Mouse (Mus musculus) heart, embryonic 16.5 days (tissue): ENCODE results near the gene Igflr1. TPM values are rescaled to one million over a fixed set of nuclear protein-coding genes. Genes with fewer than 3 reads are reported as not detected.

ENCODE experiments used
- ATAC-seq: fragments of 200-750 bp; cut with Nextera tagmentation; replicated peaks from 2 replicates; pipeline ENCODE4 v1.8.0; 2017; ENCODE audit warnings: moderate number of reproducible peaks; ENCODE audit not compliant: insufficient read depth, low FRiP score; ENCODE audit errors: extremely low read depth
- H3K27ac ChIP-seq: fragments of 300-500 bp; sonication (generic); 2 replicates; pipeline ENCODE4 v1.5.1; 2014; ENCODE audit warnings: mild to moderate bottlenecking, low read length, control low read depth, moderate library complexity
- H3K27me3 ChIP-seq: fragments of 300-500 bp; sonication (generic); 2 replicates; pipeline ENCODE4 v1.6.1; 2014; ENCODE audit warnings: low read length, mixed read lengths; ENCODE audit not compliant: control insufficient read depth, insufficient read depth
- H3K36me3 ChIP-seq: fragments of 300-500 bp; sonication (generic); 2 replicates; pipeline ENCODE4 v1.6.1; 2014; ENCODE audit not compliant: control insufficient read depth, insufficient read depth
- H3K4me1 ChIP-seq: fragments of 300-500 bp; sonication (generic); 2 replicates; pipeline ENCODE4 v1.6.1; 2014; ENCODE audit warnings: low read length, mixed read lengths; ENCODE audit not compliant: control insufficient read depth, insufficient read depth
- H3K4me2 ChIP-seq: fragments of 300-500 bp; sonication (generic); 2 replicates; pipeline ENCODE4 v1.6.1; 2014; ENCODE audit warnings: low read depth, mild to moderate bottlenecking, control low read depth, low read length
- H3K4me3 ChIP-seq: fragments of 300-500 bp; sonication (generic); 2 replicates; pipeline ENCODE4 v1.5.1; 2014; ENCODE audit warnings: mild to moderate bottlenecking, control low read depth, low read length
- H3K9ac ChIP-seq: fragments of 300-500 bp; sonication (generic); 2 replicates; pipeline ENCODE4 v1.6.1; 2014; ENCODE audit warnings: low read length, control low read depth
- H3K9me3 ChIP-seq: fragments of 300-500 bp; sonication (generic); replicated peaks from 2 replicates; pipeline ENCODE4 v1.6.1; 2016; ENCODE audit warnings: low read length; ENCODE audit not compliant: control insufficient read depth
- WGBS: fragments of 180-500 bp; shearing (Covaris S2); extraction: QIAGEN DNeasy Blood & Tissue Kit; methylation state at CpG from one replicate; pipeline ENCODE4 v1.1.7; 2014; 5-methylcytosine and 5-hydroxymethylcytosine counted together
- polyA plus RNA-seq: library from polyadenylated mRNA; unstranded; fragments of >200 nt; fragmentation: Nextera tagmentation; extraction: Ambion mirVana; gene quantifications from 2 replicates; pipeline ENCODE4 v1.2.1, GENCODE M21; 2015

Gene Igflr1
- polyA plus RNA-seq, 1 experiment from 2014 or later: 3.9 TPM

GRCm38 (mm10) chr7:30551445-30552101 lies 13.7 kb upstream of the Igflr1 start:
- no peaks in the 10 kb centered on the region for H3K9me3 ChIP-seq
- peak overlapping the region; percentile 99 for H3K4me2 ChIP-seq
- ATAC-seq: peak; percentile 61
- H3K4me1 ChIP-seq: peaks cover 16% of the 10 kb centered on the region
- H3K27ac ChIP-seq: peak overlapping the region; percentile 100
- peaks cover 31% of the 10 kb centered on the region for H3K36me3 ChIP-seq
- H3K27me3 ChIP-seq: no peaks in the 10 kb centered on the region
- peak overlapping the region; percentile 74 for H3K9ac ChIP-seq
- H3K4me3 ChIP-seq: peak overlapping the region; percentile 68
- WGBS: 3% methylated on average over 10 of the region's 10 CpGs

GRCm38 (mm10) chr7:30552102-30553020 lies 12.9 kb upstream of the Igflr1 start, which contains the start of the genes Hspb6 and Proser3:
TSS of gene Hspb6 (plus strand) at chr7:30552178.
TSS of gene Proser3 (minus strand) at chr7:30552299.
- H3K4me3 ChIP-seq: peak within 1 kb of the TSS; percentile 68
- H3K9ac ChIP-seq: peak within 1 kb of the TSS; percentile 88
- H3K27me3 ChIP-seq: no peaks in the 10 kb centered on the region
- ATAC-seq: peak; percentile 94
- no peaks in the 10 kb centered on the region for H3K9me3 ChIP-seq
- under 1% methylated on average over 44 of the region's 44 CpGs for WGBS
- peak within 1 kb of the TSS; percentile 100 for H3K27ac ChIP-seq
- H3K4me1 ChIP-seq: peaks cover 16% of the 10 kb centered on the region
- peaks cover 38% of the 10 kb centered on the region for H3K36me3 ChIP-seq
- H3K4me2 ChIP-seq: peak within 1 kb of the TSS; percentile 99

- Histone ChIP-seq H3K27me3 (no peaks in the 10 kb centered on the region), H3K4me1 (peaks cover 18% of the 10 kb centered on the region), H3K4me2 (peak overlapping the region; percentile 99), H3K9me3 (no peaks in the 10 kb centered on the region), H3K27ac (peak overlapping the region; percentile 100), H3K9ac (peak overlapping the region; percentile 88), H3K4me3 (peak overlapping the region; percentile 68), H3K36me3 (peaks cover 39% of the 10 kb centered on the region)
- ATAC-seq: peak; percentile 21; the same call in 1 of the 2 replicates
- 3% methylated on average over 23 of the region's 23 CpGs for WGBS
These were observed 12.1 kb upstream of the Igflr1 start for GRCm38 (mm10) chr7:30553021-30553589.

GRCm38 (mm10) chr7:30553810-30554584 lies 11.2 kb upstream of the Igflr1 start:
- Histone ChIP-seq H3K9ac (peak overlapping the region; percentile 88), H3K4me2 (peak overlapping the region; percentile 99), H3K27ac (peak overlapping the region; percentile 100), H3K27me3 (no peaks in the 10 kb centered on the region), H3K36me3 (peaks cover 34% of the 10 kb centered on the region), H3K9me3 (no peaks in the 10 kb centered on the region), H3K4me1 (peaks cover 27% of the 10 kb centered on the region), H3K4me3 (peak overlapping the region; percentile 68)
- 81% methylated on average over 22 of the region's 22 CpGs for WGBS
- ATAC-seq: no peak

GRCm38 (mm10) chr7:30556894-30557536 lies 8.2 kb upstream of the Igflr1 start:
- H3K27ac ChIP-seq: no peak overlapping the region
- no peak overlapping the region for H3K4me2 ChIP-seq
- ATAC-seq: no peak
- H3K36me3 ChIP-seq: peaks cover 33% of the 10 kb centered on the region
- H3K9me3 ChIP-seq: no peaks in the 10 kb centered on the region
- no peaks in the 10 kb centered on the region for H3K27me3 ChIP-seq
- peaks cover 30% of the 10 kb centered on the region for H3K4me1 ChIP-seq
- WGBS: 93% methylated on average over 18 of the region's 18 CpGs
- H3K9ac ChIP-seq: no peak overlapping the region
- no peak overlapping the region for H3K4me3 ChIP-seq

GRCm38 (mm10) chr7:30557901-30558514 lies 7.2 kb upstream of the Igflr1 start:
- H3K9ac ChIP-seq: peak overlapping the region; percentile 86; the same call in 1 of the 2 replicates
- WGBS: 83% methylated on average over 13 of the region's 13 CpGs

GRCm38 (mm10) chr7:30558656-30559442 lies 6.4 kb upstream of the Igflr1 start:
- peaks cover 33% of the 10 kb centered on the region for H3K36me3 ChIP-seq
- H3K4me3 ChIP-seq: peak overlapping the region; percentile 82
- peaks cover 22% of the 10 kb centered on the region for H3K4me1 ChIP-seq
- no peak for ATAC-seq
- H3K4me2 ChIP-seq: peak overlapping the region; percentile 99
- no peaks in the 10 kb centered on the region for H3K27me3 ChIP-seq
- peak overlapping the region; percentile 86 for H3K9ac ChIP-seq
- WGBS: 11% methylated on average over 12 of the region's 12 CpGs
- H3K9me3 ChIP-seq: no peaks in the 10 kb centered on the region
- peak overlapping the region; percentile 81 for H3K27ac ChIP-seq

More at GRCm38 (mm10) chr7:30557901-30558514, 7.2 kb upstream of the Igflr1 start:
- peaks cover 25% of the 10 kb centered on the region for H3K4me1 ChIP-seq
- no peaks in the 10 kb centered on the region for H3K9me3 ChIP-seq
- H3K4me3 ChIP-seq: no peak overlapping the region; the same call in 1 of the 2 replicates
- no peak for ATAC-seq
- no peaks in the 10 kb centered on the region for H3K27me3 ChIP-seq
- peaks cover 33% of the 10 kb centered on the region for H3K36me3 ChIP-seq
- peak overlapping the region; percentile 99 for H3K4me2 ChIP-seq
- no peak overlapping the region for H3K27ac ChIP-seq
